Mouse (Mus musculus) cerebellum, adult 11 months (tissue): Measurements from ENCODE around the gene Sertad2.

Source experiments
- DNase-seq: peaks from one replicate; pipeline ENCODE4 v3.0.0; 2022

The Sertad2 gene

DNA sequence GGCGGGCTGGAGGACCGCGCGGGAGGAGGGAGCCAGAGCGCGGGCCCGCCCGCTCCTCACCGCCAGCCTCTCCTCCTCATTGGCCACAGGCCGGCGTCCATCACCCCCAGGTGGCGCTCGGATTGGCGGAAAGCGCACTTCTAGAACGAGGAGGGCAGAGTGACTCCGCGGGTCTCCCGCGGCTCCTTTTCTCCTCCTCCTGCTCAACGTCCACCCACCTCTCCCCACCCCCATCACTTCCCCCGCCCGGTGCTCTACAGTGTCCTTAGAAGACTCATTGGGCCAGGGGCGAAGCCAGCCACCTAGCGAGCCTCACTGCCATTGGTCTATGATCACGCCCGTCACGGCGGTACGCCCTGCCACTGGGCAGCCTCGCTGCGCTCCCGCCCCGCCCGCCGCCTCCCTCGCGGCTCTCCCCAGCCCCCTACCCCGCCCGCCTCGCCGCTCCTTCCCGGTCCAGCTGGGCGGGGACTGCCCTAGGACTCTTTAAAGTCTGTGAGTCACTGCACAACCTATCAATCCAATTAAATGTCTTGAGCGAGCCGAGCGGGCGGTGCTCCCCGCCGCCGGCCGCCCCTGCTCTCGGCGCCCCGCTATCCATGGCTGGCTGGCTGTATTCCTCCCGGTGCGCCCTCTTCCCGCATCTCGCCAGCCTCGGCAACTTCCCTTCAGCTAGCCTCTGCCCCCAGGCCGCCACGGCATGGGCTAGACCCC, at the start of gene Sertad2:
TSS of gene Sertad2 (plus strand) at position 515 of the 714 bp plus-strand sequence.
- peak; percentile 99 for DNase-seq

DNA sequence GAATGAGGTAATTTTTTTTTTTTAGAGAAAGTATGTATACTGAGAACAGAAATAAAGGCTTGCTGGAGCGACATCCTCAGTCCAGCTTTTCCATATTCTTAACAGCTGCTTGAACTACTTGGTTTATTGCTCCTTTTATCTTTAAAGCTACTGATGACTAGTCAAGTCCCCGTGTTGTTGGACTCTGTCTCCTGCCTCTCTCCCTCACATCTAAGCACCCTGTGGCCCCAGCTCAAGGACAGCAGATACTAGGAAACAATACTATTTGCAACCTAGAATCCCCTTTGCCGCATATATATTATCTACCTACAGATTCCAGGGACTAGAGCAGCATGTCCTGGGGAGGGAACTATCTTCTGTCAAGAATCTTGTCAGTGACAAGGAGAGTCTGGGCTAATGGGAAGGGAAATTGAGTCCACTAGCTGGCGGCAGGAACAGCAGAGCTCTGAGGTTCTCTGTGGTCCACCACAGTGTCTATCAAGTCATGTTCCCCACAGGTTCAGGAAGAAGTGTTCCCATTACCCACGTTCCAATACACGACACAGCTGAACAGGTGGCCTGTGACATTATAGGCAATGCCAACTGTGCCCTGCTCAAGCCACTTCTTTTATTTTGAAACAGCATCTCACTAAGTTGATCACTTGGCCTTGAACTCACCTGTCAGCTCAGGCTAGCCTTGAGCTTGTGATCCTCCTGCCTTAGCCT, 49.0 kb upstream of the Sertad2 start:
- DNase-seq, result no peak

DNA sequence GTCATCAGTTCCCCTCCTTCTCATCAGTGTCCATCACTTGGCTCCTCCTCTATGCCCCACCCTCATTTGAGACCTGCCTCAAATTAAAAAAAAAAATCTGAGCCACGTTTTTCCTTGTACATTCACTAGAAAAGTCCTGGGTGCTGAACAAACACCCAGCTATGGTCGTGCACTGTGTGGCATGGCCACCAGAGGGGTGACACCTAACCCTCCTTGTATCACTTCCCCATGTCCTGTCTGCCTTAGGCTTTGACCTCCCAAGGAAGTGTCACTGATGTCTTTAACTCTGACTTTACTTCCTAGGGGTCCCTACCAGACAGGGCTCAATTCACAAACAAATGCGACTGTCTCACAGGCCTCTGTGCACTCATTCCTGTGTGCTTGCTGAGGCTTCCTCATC, 42.5 kb upstream of the Sertad2 start:
- DNase-seq, result no peak

DNA sequence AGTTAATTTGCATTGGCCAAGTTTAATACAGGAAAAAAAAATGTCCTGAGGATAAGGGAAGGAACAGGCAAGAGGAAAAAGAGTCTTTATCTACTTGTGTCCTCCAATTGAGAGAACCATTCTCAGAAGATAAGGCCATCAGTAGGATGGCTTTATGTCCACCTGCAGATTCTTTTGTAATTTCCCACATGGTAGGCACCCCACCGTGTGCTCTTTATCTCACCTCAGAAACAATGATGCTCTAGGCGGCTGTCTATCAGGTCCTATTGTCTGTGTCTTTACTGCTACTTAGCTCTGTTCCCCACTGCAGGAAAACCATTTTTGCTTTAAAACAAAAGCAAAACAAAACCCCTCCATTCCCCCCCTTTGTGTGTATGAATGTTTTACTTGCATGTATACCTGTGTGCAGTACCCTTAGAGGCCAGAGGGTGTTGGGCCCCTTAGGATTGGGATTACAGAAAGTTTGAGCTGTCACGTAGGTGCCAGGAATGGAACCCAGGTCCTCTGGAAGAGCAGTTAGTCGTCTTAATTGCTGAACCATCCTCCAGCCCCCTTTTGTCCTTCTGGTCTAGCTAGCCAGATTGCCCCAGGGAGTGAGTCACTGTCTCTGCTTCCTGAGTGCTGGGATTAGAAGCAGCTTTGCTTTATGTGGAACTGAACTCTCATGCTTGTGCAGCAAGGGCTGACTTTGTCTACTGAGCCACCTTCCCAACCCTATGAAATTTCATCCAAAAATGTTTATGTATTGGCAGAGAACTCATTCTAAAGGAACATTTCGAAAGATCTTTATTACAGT, 41.7 kb upstream of the Sertad2 start:
- no peak for DNase-seq

DNA sequence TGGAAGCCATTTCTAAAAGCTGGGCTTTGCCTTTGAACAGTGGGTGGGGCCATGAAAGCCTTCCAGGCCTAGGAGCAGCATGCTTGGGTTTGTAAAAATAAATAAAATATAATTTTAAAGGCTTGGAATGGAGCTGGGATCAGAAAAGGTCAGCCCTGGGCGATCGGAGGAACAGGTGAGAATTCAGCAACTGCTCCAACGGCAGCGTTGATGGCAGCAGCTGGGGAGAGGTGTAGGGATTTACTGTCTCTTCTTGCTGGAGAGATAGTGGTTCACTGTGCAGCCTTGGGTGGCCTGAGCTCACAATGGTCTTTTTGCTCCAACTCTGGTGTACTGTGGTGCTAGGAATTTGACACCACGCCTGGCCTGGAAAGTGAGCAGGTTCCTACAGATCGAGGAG, 29.5 kb upstream of the Sertad2 start:
- no peak for DNase-seq

DNA sequence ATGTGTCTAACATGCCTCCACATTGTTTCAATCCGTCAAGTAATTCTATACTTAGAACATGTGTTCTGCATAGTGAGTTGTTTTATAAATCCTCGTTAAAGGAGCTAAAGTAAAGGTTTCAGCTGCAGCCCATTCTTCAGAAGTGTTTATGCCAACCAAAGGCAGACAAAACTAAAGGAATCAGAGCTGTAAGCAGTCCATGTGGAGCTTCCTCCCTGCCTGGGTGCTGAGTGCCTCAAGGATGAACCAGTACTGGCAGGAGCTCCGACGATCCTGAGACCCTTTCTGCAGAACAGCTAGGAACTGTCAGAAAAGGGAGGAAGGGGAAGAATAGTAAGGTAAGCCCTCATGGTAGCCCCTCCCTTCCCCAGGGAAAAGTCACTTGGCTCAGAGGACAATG, 28.3 kb upstream of the Sertad2 start:
- no peak for DNase-seq

DNA sequence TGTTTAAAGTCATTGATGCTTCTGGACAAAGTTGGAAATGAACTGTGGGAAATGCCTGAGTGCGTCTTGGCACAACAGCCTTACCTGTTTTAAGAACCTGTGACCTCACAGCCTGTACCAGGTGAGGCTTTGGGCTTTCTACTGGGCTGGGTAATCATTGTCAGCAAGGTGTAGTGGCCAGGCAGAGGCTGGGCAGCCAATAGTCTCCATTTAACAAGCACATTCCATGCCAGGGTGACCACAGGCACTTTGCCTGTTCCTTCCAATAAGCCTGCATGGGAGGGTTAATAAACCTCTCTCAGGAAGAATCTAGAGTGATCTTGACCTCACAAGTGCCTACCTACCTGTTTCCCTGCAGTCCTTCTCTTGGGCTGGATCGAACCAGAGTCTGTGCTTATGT, 21.7 kb upstream of the Sertad2 start:
- no peak for DNase-seq

DNA sequence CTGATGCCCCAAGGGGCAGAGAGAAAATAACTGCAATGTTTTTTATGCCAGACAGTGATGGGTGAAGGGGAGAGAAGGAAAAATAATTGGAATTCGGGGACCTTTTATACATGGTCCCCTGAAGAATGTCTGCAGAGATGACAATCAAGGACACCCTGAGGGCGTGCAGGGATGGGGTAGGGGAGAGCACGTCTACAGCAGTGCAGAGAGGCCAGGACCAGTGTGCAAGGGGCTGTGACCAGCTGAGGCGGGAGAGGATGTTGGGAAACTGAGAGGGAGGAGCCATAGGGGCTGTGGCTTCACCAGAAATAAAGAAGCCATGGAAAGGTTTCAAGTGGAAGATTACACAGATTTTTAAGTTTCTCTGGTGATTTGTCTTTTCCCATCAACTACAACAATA, 20.3 kb upstream of the Sertad2 start:
- DNase-seq, result no peak

DNA sequence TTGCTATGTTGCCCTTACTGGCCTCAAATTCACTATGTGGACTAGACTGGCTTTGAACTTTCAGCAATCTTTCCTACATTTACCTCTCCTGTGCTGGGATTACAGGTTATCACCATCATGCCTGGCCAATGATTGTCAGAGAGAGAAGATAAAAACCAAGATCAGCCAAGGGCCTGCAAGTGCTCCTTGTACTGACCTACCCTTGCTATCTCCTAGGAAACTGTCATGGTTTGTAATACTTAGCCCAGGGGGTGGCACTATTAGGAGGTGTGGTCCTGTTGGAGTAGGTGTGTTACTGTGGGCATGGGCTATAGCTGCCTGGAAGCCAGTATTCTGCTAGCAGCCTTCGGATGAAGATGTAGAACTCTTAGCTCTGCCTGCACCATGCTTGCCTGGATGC, 18.6 kb upstream of the Sertad2 start:
- no peak for DNase-seq

DNA sequence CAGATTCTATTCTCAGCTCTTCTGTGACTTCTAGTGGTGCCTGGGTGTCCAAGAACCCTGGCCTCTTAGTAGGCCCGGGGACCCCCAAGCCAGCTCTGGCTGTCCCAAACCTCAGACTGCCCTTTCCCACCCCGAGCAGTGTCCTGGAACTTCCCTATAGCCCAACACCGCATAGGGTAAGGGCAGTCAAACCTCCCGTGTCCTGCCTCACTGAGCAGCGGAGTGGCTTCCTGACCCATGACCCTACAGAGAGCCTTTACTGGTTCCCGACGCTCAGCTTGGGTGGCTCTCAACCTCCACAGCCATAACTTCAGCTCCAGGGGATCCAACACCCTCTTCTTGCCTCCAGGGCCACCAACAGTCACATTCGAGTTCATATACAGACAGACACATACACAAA, 17.1 kb upstream of the Sertad2 start:
- no peak for DNase-seq

DNA sequence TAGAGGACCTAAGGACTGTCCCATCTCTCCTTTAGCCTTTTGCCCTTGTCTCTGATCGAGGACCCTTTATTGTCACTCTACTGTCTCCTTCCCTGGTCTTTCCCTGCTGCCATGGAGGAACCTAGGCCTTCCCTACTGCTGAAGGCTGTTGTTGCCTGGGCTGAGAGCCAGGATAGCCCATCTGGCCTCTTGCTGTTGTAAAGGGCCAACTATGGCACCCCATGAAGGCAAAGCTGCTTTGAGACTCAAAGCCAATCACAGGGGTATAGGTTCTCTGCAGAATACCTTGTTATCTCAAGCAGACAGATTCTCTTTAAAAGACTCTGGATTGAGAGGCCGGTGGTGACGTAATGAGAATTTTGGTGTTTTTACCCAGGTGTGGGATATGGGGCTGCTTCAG, 15.2 kb upstream of the Sertad2 start:
- peak; percentile 62 for DNase-seq

DNA sequence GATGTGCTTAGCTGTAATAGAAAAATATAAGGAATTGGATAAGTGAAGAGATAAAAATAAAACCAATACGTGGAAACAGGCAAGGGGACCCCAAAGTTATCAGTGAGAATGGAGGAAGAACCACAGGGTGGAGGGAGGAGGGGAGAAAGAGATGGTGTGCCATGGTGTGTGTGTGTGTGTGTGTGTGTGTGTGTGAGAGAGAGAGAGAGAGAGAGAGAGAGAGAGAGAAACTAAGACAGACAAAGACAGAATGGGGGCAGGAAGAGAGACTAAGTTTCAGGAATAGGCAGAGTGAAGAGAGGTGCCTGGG, 11.4 kb upstream of the Sertad2 start:
- DNase-seq, result no peak

DNA sequence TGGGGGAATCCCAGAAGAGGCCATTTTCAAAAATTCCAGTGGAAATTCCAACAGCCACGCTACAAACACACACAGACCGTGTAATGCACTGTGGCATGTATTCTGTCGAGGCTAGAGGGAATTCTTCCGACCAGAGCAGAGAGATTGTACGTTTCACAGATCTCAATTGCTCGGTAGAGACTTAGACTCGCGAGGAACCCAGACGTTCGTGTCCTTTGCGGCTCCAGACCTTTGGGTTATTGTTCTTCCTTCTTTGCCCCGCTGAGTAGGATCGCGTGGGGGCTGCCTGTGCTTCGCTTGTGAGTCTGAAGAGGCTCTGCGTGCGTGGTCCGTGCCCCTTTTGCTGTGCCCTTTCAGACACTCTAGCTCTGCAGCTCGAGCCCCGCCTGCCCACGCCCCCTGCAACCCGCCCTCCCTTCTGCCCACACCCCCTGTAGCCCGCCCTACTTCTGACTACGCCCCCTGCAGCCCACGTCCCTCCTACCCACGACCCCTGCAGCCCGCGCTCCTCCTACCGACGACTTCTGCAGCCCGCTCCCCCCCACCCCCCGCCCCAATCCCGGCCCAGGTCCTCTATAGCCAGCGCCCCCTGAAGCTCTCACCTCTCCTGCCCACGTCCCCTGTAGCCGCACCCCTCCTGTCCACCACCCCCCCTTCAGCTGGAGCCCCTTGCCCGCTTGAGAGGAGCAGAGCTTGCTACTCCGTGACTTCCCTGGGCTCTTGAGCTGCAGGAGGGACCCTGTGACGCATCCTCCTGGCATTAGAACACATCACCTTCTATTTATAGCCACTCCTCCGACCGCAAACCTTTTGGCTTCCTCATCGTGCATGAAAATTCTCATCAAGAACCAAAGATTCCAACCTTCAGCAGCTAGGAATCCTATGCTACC, 10.8 kb upstream of the Sertad2 start:
- peak; percentile 67 for DNase-seq

DNA sequence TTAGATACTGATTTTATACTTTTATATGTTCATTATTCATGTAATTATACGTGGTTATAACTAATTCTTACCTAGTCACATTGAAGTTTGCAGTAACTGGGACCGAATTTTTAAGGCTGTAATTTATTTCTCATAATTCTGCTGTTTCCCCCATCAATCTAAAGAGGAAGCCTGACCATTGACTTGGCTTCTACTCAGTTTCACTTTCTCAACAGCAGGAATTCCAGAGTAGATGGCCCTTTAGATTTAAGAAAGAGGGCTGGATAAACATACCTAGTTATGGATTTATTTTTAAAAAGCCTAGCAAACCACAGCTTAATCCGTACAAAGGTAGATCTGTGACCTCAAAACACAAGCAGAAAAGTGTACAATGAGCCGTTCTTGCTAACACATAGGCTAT, 9.8 kb upstream of the Sertad2 start:
- no peak for DNase-seq

DNA sequence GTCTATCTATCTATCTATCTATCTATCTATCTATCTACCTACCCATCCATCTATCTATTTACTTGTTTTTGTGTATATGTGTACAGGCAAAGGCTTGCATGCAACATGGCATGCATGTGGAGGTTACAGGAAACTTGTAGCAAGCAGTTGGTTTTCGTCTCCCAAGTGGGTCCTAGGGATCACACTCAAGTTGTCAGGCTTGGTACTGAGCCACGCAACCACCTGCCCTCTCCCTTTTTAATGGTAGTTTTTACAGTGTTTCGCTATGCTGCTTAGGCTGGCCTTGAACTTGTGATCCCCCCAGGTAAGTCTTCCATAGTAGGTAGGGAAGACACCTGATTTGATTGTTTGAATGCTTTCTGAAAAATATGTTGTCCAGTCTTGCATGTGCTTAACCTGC, 5.8 kb upstream of the Sertad2 start:
- no peak for DNase-seq

DNA sequence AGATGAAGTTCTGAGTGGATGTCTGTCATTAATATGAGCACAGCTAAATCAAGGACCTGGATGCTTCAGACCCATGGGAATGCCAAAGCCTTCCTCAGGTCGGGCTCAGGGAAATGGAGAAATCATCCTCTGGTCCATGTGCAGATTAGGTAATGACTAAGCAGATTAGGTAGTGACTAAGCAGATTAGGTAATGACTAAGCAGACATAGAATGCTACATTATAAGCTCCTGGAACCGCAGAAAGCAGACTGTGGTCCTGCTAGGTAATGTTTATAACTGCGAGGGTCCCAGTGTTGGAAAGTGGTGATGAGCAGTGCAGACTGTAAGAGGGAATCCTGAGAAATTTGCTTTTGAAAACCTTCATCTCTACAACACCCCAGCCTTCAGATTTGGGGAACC, 4.6 kb upstream of the Sertad2 start:
- no peak for DNase-seq

DNA sequence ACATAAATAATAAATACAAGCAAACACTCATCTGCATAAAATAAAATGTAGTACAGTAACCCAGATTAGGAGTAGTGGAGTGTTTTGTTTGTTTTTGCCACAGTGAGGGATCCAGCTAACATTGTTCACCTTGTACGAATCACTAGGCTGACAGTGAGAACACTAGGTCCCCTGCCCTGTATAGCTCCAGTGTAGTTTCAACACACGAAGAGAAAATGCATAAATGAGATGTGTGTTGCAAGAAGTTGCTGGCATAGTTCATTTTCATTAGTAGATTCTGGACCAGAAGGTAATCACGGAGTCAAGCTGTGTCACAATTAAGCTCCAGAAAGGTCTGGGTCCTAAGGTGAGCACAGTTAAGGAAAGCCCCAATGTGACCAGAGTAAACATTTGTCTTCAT, 1.8 kb upstream of the Sertad2 start:
- DNase-seq, result no peak

DNA sequence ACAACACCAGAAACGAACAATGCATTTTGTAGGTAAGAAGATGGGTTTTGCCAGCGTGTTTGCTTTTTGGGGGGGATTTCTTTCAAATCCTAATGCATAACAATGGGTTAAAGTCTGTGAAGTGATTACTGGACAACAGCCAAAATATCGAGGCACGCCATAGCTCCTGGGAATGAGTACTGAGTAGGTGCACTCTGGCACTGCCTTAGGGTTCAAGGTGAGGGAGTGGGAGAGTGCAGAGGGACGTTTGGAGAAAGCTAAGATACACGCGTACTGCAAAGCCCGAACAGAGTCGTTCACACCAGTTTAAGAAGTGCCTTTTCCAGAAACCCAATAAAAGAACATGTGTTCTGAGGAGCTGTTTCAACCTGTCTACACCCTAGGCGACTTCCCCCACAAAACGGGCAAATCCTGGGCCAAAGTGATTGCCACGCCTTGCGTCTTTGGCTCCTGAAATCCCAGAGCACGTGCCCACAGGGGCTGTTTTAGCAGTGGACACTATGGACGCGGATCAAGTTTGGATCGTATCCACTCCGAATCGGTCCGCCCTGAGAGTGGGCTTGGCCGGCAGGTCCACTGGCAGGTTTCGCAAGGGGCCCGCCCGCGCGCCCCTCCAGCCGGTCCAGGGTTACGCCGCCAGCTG, 937 bp upstream of the Sertad2 start:
- peak; percentile 82 for DNase-seq

DNA sequence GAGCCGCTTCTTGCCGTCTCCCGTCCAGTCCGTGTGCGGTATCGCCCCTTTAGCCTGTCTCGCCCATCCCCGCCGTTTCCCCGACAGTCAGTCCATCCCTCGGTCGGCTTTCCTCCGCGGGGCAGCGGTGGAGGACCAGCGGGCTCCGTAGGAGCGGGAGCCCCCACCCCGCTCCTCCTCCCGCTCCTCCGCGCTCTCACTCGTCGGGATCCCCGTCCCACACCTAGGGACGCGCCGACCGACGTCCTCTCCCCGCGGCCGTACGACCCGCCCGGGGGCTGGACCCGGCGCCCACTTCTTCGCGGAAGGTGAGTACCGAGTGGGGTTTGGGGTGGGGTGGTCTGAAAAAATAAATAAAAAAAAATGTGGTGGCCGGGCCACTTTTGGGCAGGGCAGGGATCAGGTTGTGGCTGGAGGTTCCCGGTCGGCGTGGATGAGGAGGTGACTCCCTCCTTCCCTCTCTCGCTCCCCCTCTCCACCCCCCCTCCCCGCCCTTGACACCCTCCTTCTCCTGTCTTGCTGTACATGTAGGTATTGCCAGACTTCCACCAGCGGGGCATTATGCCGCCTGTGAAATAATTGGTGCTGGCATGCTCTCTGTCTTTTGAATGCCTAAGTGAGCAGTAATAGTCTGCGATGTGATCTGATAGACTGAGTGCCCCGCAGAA, 534 bp downstream of the Sertad2 start:
- DNase-seq, result peak; percentile 62

DNA sequence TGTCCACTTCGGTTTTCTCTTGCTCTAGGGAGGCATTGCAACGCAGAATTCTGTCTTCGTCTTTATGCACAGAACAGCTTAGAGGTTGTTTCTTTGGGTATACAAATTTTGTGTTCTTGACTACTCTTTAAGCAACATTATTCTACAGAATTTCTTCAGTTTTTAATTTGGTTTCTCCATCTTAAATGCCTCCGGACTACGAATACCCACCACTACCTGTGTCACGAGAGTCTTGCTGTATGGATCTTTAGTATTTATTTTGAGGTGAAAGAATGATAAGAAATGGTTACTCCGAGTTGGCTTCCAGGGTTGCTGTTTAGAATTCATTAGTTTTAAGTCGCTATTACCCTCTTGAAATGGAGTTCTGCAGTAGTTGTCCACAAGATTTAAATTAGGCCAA, 1.3 kb downstream of the Sertad2 start:
- DNase-seq, result no peak

DNA sequence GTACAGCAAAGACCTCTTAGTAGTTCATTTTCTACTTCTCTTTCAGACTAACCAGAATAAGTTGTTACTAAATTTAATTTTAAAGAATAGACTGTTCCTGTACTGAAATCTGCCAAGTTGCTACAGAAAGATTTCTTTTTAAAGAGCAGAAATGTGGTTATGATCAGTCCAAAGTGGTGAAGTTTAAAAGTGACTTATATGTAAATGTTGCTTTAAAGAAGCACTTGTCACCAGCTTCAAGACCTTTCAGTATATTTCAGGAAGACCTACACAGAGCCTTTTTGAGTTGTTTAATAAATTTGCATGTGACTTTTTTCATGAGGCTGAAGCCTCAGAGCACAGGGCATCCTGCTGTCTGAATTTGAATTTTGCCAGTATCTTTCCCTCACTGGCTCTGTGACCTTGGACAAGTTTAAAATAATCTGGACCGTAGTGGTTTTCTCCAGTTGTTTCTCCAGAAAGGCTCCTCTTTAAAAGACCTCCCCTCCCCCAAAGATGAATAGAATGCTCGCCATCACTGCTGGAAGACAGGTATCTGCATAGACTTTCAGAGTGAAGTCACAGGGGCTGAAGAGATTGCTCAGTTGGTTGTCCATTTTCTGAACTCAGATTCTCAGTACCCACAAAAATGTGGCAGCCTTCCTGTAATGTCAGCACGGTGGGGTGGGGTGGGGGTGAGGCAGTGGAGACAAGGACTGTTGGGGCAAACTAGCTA, 1.9 kb downstream of the Sertad2 start:
- DNase-seq, result no peak
